Mouse (Mus musculus) gastrocnemius, adult 2 months (tissue): ENCODE measurements around the gene Adamts18. TPM values are rescaled to one million over a fixed set of nuclear protein-coding genes. Genes with fewer than 3 reads are reported as not detected.
A peak's percentile ranks its signal among the peaks of the same experiment; 100 is the strongest.

Experiments
- DNase-seq: peaks from one replicate; pipeline ENCODE4 v3.0.0; 2022
- H3K27ac ChIP-seq: fragments of 200-600 bp; 2 replicates; pipeline ENCODE4 v1.8.1; 2022; ENCODE audit warnings: mild to moderate bottlenecking
- H3K4me3 ChIP-seq: fragments of 200-600 bp; 2 replicates; pipeline ENCODE4 v1.8.1; 2022; ENCODE audit warnings: mild to moderate bottlenecking, moderate library complexity
- CTCF ChIP-seq: fragments of 200-600 bp; IDR thresholded peaks from 2 replicates; pipeline ENCODE4 v1.8.1; 2022; ENCODE audit warnings: antibody characterized with exemption, mild to moderate bottlenecking, moderate library complexity
- intact Hi-C: fragments of 180-260 bp; cut with DNase I; formaldehyde crosslinking; loops from one replicate; pipeline ENCODE4 v1.15.1; 2025
- total RNA-seq, 2 experiments: library from RNA; stranded (reverse); gene quantifications; 2 replicates each; pipeline ENCODE4 v1.2.3; 2021

The Adamts18 gene
- total RNA-seq, 2 experiments from 2014 or later = 0.03 to 0.15 TPM

GRCm38 (mm10) chr8:113691622-113692343 is 156.8 kb downstream of the Adamts18 start:
- Histone ChIP-seq H3K4me3 (no peak overlapping the region), H3K27ac (no peak overlapping the region)
- intact Hi-C loops = no loop called here
- DNase-seq = no peak
- TF ChIP-seq CTCF = no peak

GRCm38 (mm10) chr8:113688543-113688915 is 160.0 kb downstream of the Adamts18 start:
- intact Hi-C loops = no loop called here
- Histone ChIP-seq H3K4me3 (no peak overlapping the region), H3K27ac (no peak overlapping the region)
- DNase-seq = no peak
- no peak for TF ChIP-seq CTCF

- no peak overlapping the region for H3K27ac ChIP-seq
- H3K4me3 ChIP-seq = peak overlapping the region; percentile 28; the same call in 1 of the 2 replicates
- DNase-seq = peak; percentile 48
- TF ChIP-seq CTCF = no peak
- intact Hi-C loops = no loop called here
Observed at GRCm38 (mm10) chr8:113687889-113688542, 160.5 kb downstream of the Adamts18 start.

GRCm38 (mm10) chr8:113679361-113679760 is 169.2 kb downstream of the Adamts18 start:
- no peak for DNase-seq
- no peak for TF ChIP-seq CTCF
- H3K27ac ChIP-seq = no peak overlapping the region
- H3K4me3 ChIP-seq = no peak overlapping the region
- intact Hi-C loops = no loop called here

GRCm38 (mm10) chr8:113676811-113677210 is 171.7 kb downstream of the Adamts18 start:
- H3K27ac ChIP-seq = no peak overlapping the region
- intact Hi-C loops = no loop called here
- no peak overlapping the region for H3K4me3 ChIP-seq
- DNase-seq = no peak
- TF ChIP-seq CTCF = no peak

- Histone ChIP-seq H3K4me3 (no peak overlapping the region), H3K27ac (no peak overlapping the region)
- intact Hi-C loops = no loop called here
- DNase-seq = no peak
- TF ChIP-seq CTCF = no peak
Observed at GRCm38 (mm10) chr8:113675281-113675680, 173.3 kb downstream of the Adamts18 start.

GRCm38 (mm10) chr8:113674611-113675010 is 173.9 kb downstream of the Adamts18 start:
- Histone ChIP-seq H3K4me3 (no peak overlapping the region), H3K27ac (no peak overlapping the region)
- intact Hi-C loops = no loop called here
- TF ChIP-seq CTCF = no peak
- DNase-seq = no peak

- no peak overlapping the region for H3K4me3 ChIP-seq
- H3K27ac ChIP-seq = no peak overlapping the region
- TF ChIP-seq CTCF = no peak
- intact Hi-C loops = no loop called here
- no peak for DNase-seq
Observed at GRCm38 (mm10) chr8:113673300-113673699, 175.2 kb downstream of the Adamts18 start.

- no peak for DNase-seq
- intact Hi-C loops = no loop called here
- Histone ChIP-seq H3K4me3 (no peak overlapping the region), H3K27ac (no peak overlapping the region)
- TF ChIP-seq CTCF = no peak
Observed at GRCm38 (mm10) chr8:113672599-113673255, 175.8 kb downstream of the Adamts18 start.

GRCm38 (mm10) chr8:113669924-113670323 is 178.6 kb downstream of the Adamts18 start:
- no peak overlapping the region for H3K27ac ChIP-seq
- intact Hi-C loops = loop anchor here (10.0 kb wide), 2 partner anchors 185 to 695 kb away; no protein-coding TSS in a partner anchor
- no peak for TF ChIP-seq CTCF
- DNase-seq = no peak
- no peak overlapping the region for H3K4me3 ChIP-seq

- DNase-seq = no peak
- Histone ChIP-seq H3K4me3 (no peak overlapping the region), H3K27ac (no peak overlapping the region)
- TF ChIP-seq CTCF = no peak
- intact Hi-C loops = loop anchor here (10.0 kb wide), 2 partner anchors 188 to 698 kb away; no protein-coding TSS in a partner anchor
Observed at GRCm38 (mm10) chr8:113666714-113667432, 181.7 kb downstream of the Adamts18 start.

- DNase-seq = no peak
- intact Hi-C loops = loop anchor here (10.0 kb wide), 2 partner anchors 189 to 699 kb away; no protein-coding TSS in a partner anchor
- TF ChIP-seq CTCF = no peak
- H3K27ac ChIP-seq = no peak overlapping the region
- H3K4me3 ChIP-seq = no peak overlapping the region
Observed at GRCm38 (mm10) chr8:113665951-113666350, 182.6 kb downstream of the Adamts18 start.

GRCm38 (mm10) chr8:113665036-113665435 is 183.5 kb downstream of the Adamts18 start:
- H3K4me3 ChIP-seq = no peak overlapping the region
- no peak overlapping the region for H3K27ac ChIP-seq
- TF ChIP-seq CTCF = no peak
- DNase-seq = no peak
- intact Hi-C loops = loop anchor here (10.0 kb wide), 2 partner anchors 190 to 700 kb away; no protein-coding TSS in a partner anchor
